Mouse (Mus musculus) bone marrow macrophage, adult 2 months (primary cell): ENCODE measurements at regions not wholly inside any gene's neighbourhood (a gene's known extent, or its start where the extent isn't known, plus 50 kb on each side); places are given as distances from the start of the nearest gene placed in this dataset.

Source experiments
- CTCF ChIP-seq: IDR thresholded peaks from 2 replicates; pipeline ENCODE4 v1.5.1; 2012; ENCODE audit warnings: low read depth, mild to moderate bottlenecking, low read length, moderate library complexity
- POLR2A ChIP-seq: IDR thresholded peaks from 2 replicates; pipeline ENCODE4 v1.6.1; 2012; ENCODE audit warnings: mild to moderate bottlenecking, low read depth, low read length, borderline replicate concordance

DNA sequence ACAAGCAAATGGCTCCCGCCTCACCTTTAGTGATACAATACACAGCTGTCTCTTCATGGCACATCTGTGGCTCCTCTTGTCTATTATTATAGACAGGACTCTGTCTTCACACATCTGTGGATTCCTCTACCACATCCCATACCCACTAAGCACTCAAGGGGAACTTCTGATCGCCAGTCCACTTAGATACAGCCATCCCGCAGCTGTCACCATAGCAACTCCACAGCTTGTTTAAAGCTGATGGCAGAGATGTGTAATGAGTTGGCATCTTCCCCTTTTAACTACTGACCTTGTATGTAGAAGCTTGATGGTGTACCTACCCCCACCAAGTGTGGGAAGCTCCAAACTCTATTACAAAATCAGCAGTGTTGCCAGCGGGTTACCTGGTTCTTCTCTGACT, 109.5 kb upstream of the Pfn2 start:
- TF ChIP-seq CTCF (no peak), POLR2A (no peak)
